Mouse (Mus musculus) effector memory CD4-positive, alpha-beta T cell, adult 5 months (primary cell): ENCODE results near the gene Ugt1a2. TPM values are rescaled to one million over a fixed set of nuclear protein-coding genes. Genes with fewer than 3 reads are reported as not detected.

Experiments
- polyA plus RNA-seq: library from polyadenylated mRNA; unstranded; fragments of 100-300 nt; shearing (Covaris generic); gene quantifications from one replicate; pipeline ENCODE4 v1.2.1, GENCODE M21; 2017

Gene Ugt1a2
- polyA plus RNA-seq = not detected

GRCm38 (mm10) chr1:88200456-88200855 lies at the start of gene Ugt1a2:
TSS of gene Ugt1a2 (plus strand) at chr1:88200601.

DNA sequence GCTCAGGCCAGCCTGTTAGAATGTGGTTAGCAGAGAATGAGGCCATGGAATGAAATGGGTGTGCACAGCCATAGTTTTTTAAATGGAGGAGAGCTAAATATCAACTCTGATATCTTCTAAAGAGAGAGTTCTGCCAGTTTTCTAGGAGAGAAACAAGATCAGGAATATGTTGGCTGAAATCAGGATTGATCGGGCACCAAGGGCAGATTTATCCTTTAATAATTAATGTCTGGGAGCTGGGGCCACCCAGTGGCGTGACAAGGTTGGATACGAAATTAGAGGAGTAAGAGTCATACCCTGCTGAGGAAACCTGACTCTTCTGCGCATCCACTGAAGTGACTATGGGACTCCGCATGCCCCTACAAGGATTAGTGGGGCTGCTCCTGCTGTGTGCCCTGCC lies 34.7 kb upstream of the Ugt1a2 start, which contains the start of gene Ugt1a5:
Ugt1a5 (plus strand) TSS at position 302 of the 400 bp plus-strand sequence.

GRCm38 (mm10) chr1:88205294-88205922 lies 5.0 kb downstream of the Ugt1a2 start, which contains the start of gene Dnajb3:
TSS of gene Dnajb3 (minus strand) at chr1:88205782.

DNA sequence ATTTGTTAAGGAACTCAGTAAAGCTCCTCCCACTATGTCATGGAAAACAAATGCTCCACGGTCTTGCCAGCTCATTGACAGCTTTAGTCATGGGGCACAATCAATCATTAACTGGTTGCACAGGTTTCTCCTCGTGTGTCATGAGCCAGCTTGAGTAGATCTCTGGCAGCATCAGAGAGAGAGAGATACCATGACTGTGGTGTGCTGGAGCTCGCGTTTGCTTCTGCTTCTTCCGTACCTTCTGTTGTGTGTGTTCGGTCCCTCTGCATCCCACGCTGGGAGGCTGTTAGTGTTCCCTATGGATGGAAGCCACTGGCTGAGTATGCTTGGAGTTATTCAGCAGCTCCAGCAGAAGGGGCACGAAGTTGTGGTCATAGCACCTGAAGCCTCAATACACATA lies 11.4 kb downstream of the Ugt1a2 start, which contains the start of gene Ugt1a1:
Ugt1a1 (plus strand) TSS at position 148 of the 400 bp plus-strand sequence.

GRCm38 (mm10) chr1:88226670-88227379 lies 26.4 kb downstream of the Ugt1a2 start, which contains the start of gene Mroh2a:
TSS of gene Mroh2a (plus strand) at chr1:88226986.

Other genes with a start within 250 kb of the Ugt1a2 start
- 12.6 TPM for gene Usp40, start 192.1 kb upstream of the Ugt1a2 start, polyA plus RNA-seq
- not detected for gene Ugt1a10, start 145.2 kb upstream of the Ugt1a2 start, polyA plus RNA-seq
- not detected for gene Ugt1a9, start 129.8 kb upstream of the Ugt1a2 start, polyA plus RNA-seq
- not detected for gene Ugt1a8, start 112.8 kb upstream of the Ugt1a2 start, polyA plus RNA-seq
- gene Ugt1a7c, start 105.5 kb upstream of the Ugt1a2 start, polyA plus RNA-seq = not detected
- gene Ugt1a6b, start 97.3 kb upstream of the Ugt1a2 start, polyA plus RNA-seq = not detected
- 0.52 TPM for gene Ugt1a6a, start 65.8 kb upstream of the Ugt1a2 start, polyA plus RNA-seq
- gene Ugt1a5, start 34.6 kb upstream of the Ugt1a2 start, polyA plus RNA-seq = not detected
- gene Dnajb3, start 5.2 kb downstream of the Ugt1a2 start, polyA plus RNA-seq = not detected
- gene Ugt1a1, start 11.4 kb downstream of the Ugt1a2 start, polyA plus RNA-seq = not detected
- gene Mroh2a, start 26.4 kb downstream of the Ugt1a2 start, polyA plus RNA-seq = 0.77 TPM
- 89.4 TPM for gene Hjurp, start 77.0 kb downstream of the Ugt1a2 start, polyA plus RNA-seq
- not detected for gene Trpm8, start 77.1 kb downstream of the Ugt1a2 start, polyA plus RNA-seq
- not detected for gene Spp2, start 206.4 kb downstream of the Ugt1a2 start, polyA plus RNA-seq